24 mouse cellular contexts compared by ENCODE assay signal in genomic region chr5:36888911-36889310, GRCm38 (mm10). TPM values are rescaled to one million over a fixed set of nuclear protein-coding genes. Genes with fewer than 3 reads are reported as not detected.
DNase-seq lines count a peak whose midpoint lies in the region; ATAC-seq and TF ChIP-seq lines count a peak whose summit lies in the region.
"Had no signal": no experiment of that assay in that cellular context is flagged by ENCODE, and none has a peak within 500 bp of the region (broad histone marks: within the 10 kb centered on the region; RNA-seq: fewer than 3 reads in every experiment).

No protein-coding gene starts in this region.

- peak overlapping the region; percentile 29; the same call in 1 of the 2 replicates for H3K27ac ChIP-seq in hindbrain, embryonic 16.5 days (ENCODE audit: low read depth, low read length)
- no peak overlapping the region for H3K27ac ChIP-seq in hindbrain, embryonic 12.5 days
- peak overlapping the region; percentile 91 for H3K27ac ChIP-seq in left cerebral cortex, adult 2 months
- peak overlapping the region; percentile 49; the same call in 1 of the 2 replicates for H3K27ac ChIP-seq in olfactory bulb, adult 2 months (ENCODE audit: insufficient read depth, low read depth, low read length)
- H3K27ac ChIP-seq: embryonic facial prominence, embryonic 12.5 days; embryonic facial prominence, embryonic 15.5 days; forebrain, embryonic 15.5 days; heart, embryonic 15.5 days had no signal

- TF ChIP-seq CTCF in left cerebral cortex, adult 2 months (IDR thresholded peaks at IDR 0.05): no peak
- no peak for TF ChIP-seq CTCF in olfactory bulb, adult 2 months (IDR thresholded peaks at IDR 0.05; ENCODE audit: insufficient read depth, low read depth, low read length)

- WGBS in hindbrain, embryonic 16.5 days: 73% methylated on average over 11 of the region's 11 CpGs
- WGBS in hindbrain, embryonic 12.5 days: 91% methylated on average over 11 of the region's 11 CpGs
- WGBS in olfactory bulb, adult 2 months: 64% methylated on average over 11 of the region's 11 CpGs

- H3K4me2 ChIP-seq in hindbrain, embryonic 16.5 days (ENCODE audit: low read length): no peak overlapping the region
- no peak overlapping the region for H3K4me2 ChIP-seq in hindbrain, embryonic 12.5 days (replicated peaks)
- H3K4me2 ChIP-seq: embryonic facial prominence, embryonic 12.5 days; embryonic facial prominence, embryonic 15.5 days; forebrain, embryonic 15.5 days; heart, embryonic 12.5 days; heart, embryonic 15.5 days; hindbrain, embryonic 15.5 days had no signal

- no peaks in the 10 kb centered on the region for H3K36me3 ChIP-seq in hindbrain, embryonic 16.5 days (ENCODE audit: control insufficient read depth, insufficient read depth, low read length)
- no peaks in the 10 kb centered on the region for H3K36me3 ChIP-seq in hindbrain, embryonic 12.5 days
- H3K36me3 ChIP-seq: embryonic facial prominence, embryonic 12.5 days; embryonic facial prominence, embryonic 15.5 days; forebrain, embryonic 15.5 days; heart, embryonic 12.5 days; heart, embryonic 15.5 days; hindbrain, embryonic 10.5 days; hindbrain, embryonic 15.5 days had no signal

- no peak for TF ChIP-seq POLR2A in olfactory bulb, adult 2 months (IDR thresholded peaks at IDR 0.05; ENCODE audit: insufficient read depth, low read depth, low read length)

- no peak for ATAC-seq in hindbrain, embryonic 16.5 days
- ATAC-seq in hindbrain, embryonic 12.5 days (ENCODE audit: low FRiP score): no peak
- ATAC-seq: activated CD4-positive, CD25-positive, alpha-beta regulatory T cell, adult 4 months; forebrain, embryonic 15.5 days; inflammation-experienced regulatory T-cells, adult 6 months; intestine, embryonic 16.5 days had no signal

- peaks cover 36% of the 10 kb centered on the region for H3K4me1 ChIP-seq in hindbrain, embryonic 16.5 days (ENCODE audit: control insufficient read depth, insufficient read depth, low read depth, low read length)
- H3K4me1 ChIP-seq in hindbrain, embryonic 12.5 days: peaks cover 22% of the 10 kb centered on the region
- peaks cover 71% of the 10 kb centered on the region for H3K4me1 ChIP-seq in olfactory bulb, adult 2 months (ENCODE audit: control insufficient read depth, insufficient read depth, low read length)
- H3K4me1 ChIP-seq: embryonic facial prominence, embryonic 15.5 days had no signal

- H3K27me3 ChIP-seq in hindbrain, embryonic 16.5 days (replicated peaks; ENCODE audit: control insufficient read depth, insufficient read depth, low read length): no peaks in the 10 kb centered on the region
- H3K27me3 ChIP-seq in hindbrain, embryonic 12.5 days: peaks cover 3% of the 10 kb centered on the region
- H3K27me3 ChIP-seq: embryonic facial prominence, embryonic 12.5 days; embryonic facial prominence, embryonic 15.5 days; forebrain, embryonic 15.5 days; heart, embryonic 15.5 days; hindbrain, embryonic 15.5 days had no signal

- intact Hi-C loops in left cerebral cortex, adult 2 months (cut with DNase I): no loop called here

- peak; percentile 64 for DNase-seq in cerebellum, adult 11-12 months
- DNase-seq in cerebellum, adult 9-10 months: no peak
- DNase-seq in left cerebral cortex, adult 2 months (ENCODE audit: extremely low spot score in 1 of 2, low spot score in 2 of 2): no peak
- DNase-seq in left cerebral cortex, adult 8-10 months (ENCODE audit: low spot score in 2 of 2): no peak
- no peak for DNase-seq in kidney, postnatal 14 days
- DNase-seq: adrenal gland, adult 8-10 months; adrenal gland, postnatal 25 days; gastrocnemius, postnatal 25 days; heart, adult 18-20 months; heart, postnatal 10 days; heart, postnatal 36 days had no signal

- no peak overlapping the region for H3K4me3 ChIP-seq in hindbrain, embryonic 16.5 days (ENCODE audit: low read length)
- no peak overlapping the region for H3K4me3 ChIP-seq in hindbrain, embryonic 12.5 days
- no peak overlapping the region for H3K4me3 ChIP-seq in left cerebral cortex, adult 2 months
- no peak overlapping the region for H3K4me3 ChIP-seq in olfactory bulb, adult 2 months (ENCODE audit: insufficient read depth, low read depth, low read length)
- H3K4me3 ChIP-seq: embryonic facial prominence, embryonic 12.5 days; embryonic facial prominence, embryonic 15.5 days; forebrain, embryonic 15.5 days; heart, embryonic 12.5 days; heart, embryonic 15.5 days; hindbrain, embryonic 10.5 days; hindbrain, embryonic 15.5 days had no signal

- H3K9ac ChIP-seq in hindbrain, embryonic 16.5 days (ENCODE audit: low read depth, low read length): no peak overlapping the region
- H3K9ac ChIP-seq in hindbrain, embryonic 12.5 days: no peak overlapping the region
- H3K9ac ChIP-seq: embryonic facial prominence, embryonic 12.5 days; embryonic facial prominence, embryonic 15.5 days; forebrain, embryonic 15.5 days; heart, embryonic 12.5 days; heart, embryonic 15.5 days; hindbrain, embryonic 15.5 days had no signal

- H3K9me3 ChIP-seq in hindbrain, embryonic 16.5 days (ENCODE audit: control insufficient read depth, low read length): no peaks in the 10 kb centered on the region
- no peaks in the 10 kb centered on the region for H3K9me3 ChIP-seq in hindbrain, embryonic 12.5 days (replicated peaks)
- H3K9me3 ChIP-seq: embryonic facial prominence, embryonic 12.5 days; embryonic facial prominence, embryonic 15.5 days; forebrain, embryonic 15.5 days; heart, embryonic 12.5 days; heart, embryonic 15.5 days; hindbrain, embryonic 10.5 days; hindbrain, embryonic 15.5 days had no signal

RNA-seq across cellular contexts. Expression of gene Ppp2r2c, which starts 20.6 kb away (rescaled TPM):
- 52.4 and 58.2 TPM in 2 replicates for polyA plus RNA-seq in hindbrain, embryonic 16.5 days (2015; fragmentation: Nextera tagmentation; extraction: Ambion mirVana)
- polyA plus RNA-seq in hindbrain, embryonic 12.5 days (2016; fragmentation: Nextera tagmentation; extraction: Ambion mirVana): 7.6 and 8.0 TPM in 2 replicates
- 100 to 1,000 TPM; 448 to 462 TPM for total RNA-seq in left cerebral cortex, adult 2 months (2021)
- 100 to 1,000 TPM; 388 to 449 (median 430) TPM for total RNA-seq in left cerebral cortex, adult 8-10 months (2022)
- 124 TPM in 1 of 2 replicates, not detected in the other for polyA plus RNA-seq in olfactory bulb, adult 2 months (2012; ENCODE audit: insufficient read depth, insufficient read length, low replicate concordance, missing spikeins)
- polyA plus RNA-seq: activated CD4-positive, CD25-positive, alpha-beta regulatory T cell, adult 4 months had no signal

RNA-seq across cellular contexts. Expression of gene Man2b2, which starts 58.5 kb away (rescaled TPM):
- 13.8 and 15.2 TPM in 2 replicates for polyA plus RNA-seq in hindbrain, embryonic 16.5 days (2015; fragmentation: Nextera tagmentation; extraction: Ambion mirVana)
- polyA plus RNA-seq in hindbrain, embryonic 12.5 days (2016; fragmentation: Nextera tagmentation; extraction: Ambion mirVana): 16.1 and 16.7 TPM in 2 replicates
- total RNA-seq in left cerebral cortex, adult 2 months (2021): 10 to 100 TPM; 25.3 to 25.8 TPM
- 10 to 100 TPM; 33.6 to 46.8 (median 36.7) TPM for total RNA-seq in left cerebral cortex, adult 8-10 months (2022)
- not detected in 2 replicates for polyA plus RNA-seq in olfactory bulb, adult 2 months (2012; ENCODE audit: insufficient read depth, insufficient read length, low replicate concordance, missing spikeins)
